In genomic region chr5:66745996-66746681, GRCm38 (mm10) we compare ENCODE assay signal across 8 mouse cellular contexts. TPM values are rescaled to one million over a fixed set of nuclear protein-coding genes. Genes with fewer than 3 reads are reported as not detected.
DNase-seq lines count a peak whose midpoint lies in the region; ATAC-seq and TF ChIP-seq lines count a peak whose summit lies in the region.

No protein-coding gene starts in this region.

- H3K9me3 ChIP-seq in hindbrain, embryonic 14.5 days (ENCODE audit: control insufficient read depth, low read length), result no peaks in the 10 kb centered on the region
- no peaks in the 10 kb centered on the region for H3K9me3 ChIP-seq in midbrain, embryonic 10.5 days (replicated peaks)

- no peaks in the 10 kb centered on the region for H3K36me3 ChIP-seq in hindbrain, embryonic 14.5 days (replicated peaks; ENCODE audit: control insufficient read depth, insufficient read depth)
- H3K36me3 ChIP-seq in midbrain, embryonic 10.5 days, result no peaks in the 10 kb centered on the region
- no peaks in the 10 kb centered on the region for H3K36me3 ChIP-seq in small intestine, adult 2 months (ENCODE audit: control insufficient read depth, insufficient read depth, low read length)

- WGBS in hindbrain, embryonic 14.5 days, result under 1% methylated on average over 42 of the region's 42 CpGs
- under 1% methylated on average over 42 of the region's 42 CpGs for WGBS in midbrain, embryonic 10.5 days
- WGBS in small intestine, adult 2 months, result 2% methylated on average over 42 of the region's 42 CpGs

- peaks cover 27% of the 10 kb centered on the region for H3K4me1 ChIP-seq in hindbrain, embryonic 14.5 days (replicated peaks; ENCODE audit: control insufficient read depth, insufficient read depth, low read length)
- peaks cover 47% of the 10 kb centered on the region for H3K4me1 ChIP-seq in midbrain, embryonic 10.5 days
- peaks cover 3% of the 10 kb centered on the region; the same call in 1 of the 2 replicates for H3K4me1 ChIP-seq in small intestine, adult 2 months (ENCODE audit: control insufficient read depth, insufficient read depth, insufficient read length, low read length)

- intact Hi-C loops in gastrocnemius, adult 2 months (cut with DNase I), result loop anchor here (2.0 to 5.0 kb wide), 3 partner anchors 15 to 201 kb away; no protein-coding TSS in a partner anchor

- H3K27ac ChIP-seq in gastrocnemius, adult 2 months, result peak overlapping the region; percentile 95
- H3K27ac ChIP-seq in hindbrain, embryonic 14.5 days, result peak overlapping the region; percentile 76
- peak overlapping the region; percentile 88 for H3K27ac ChIP-seq in midbrain, embryonic 10.5 days (replicated peaks)
- H3K27ac ChIP-seq in small intestine, adult 2 months (ENCODE audit: insufficient read depth, low read depth, low read length), result no peak overlapping the region

- no peak for TF ChIP-seq POLR2A in small intestine, adult 2 months (IDR thresholded peaks at IDR 0.05; ENCODE audit: low read depth, low read length)

- peak overlapping the region; percentile 72 for H3K4me2 ChIP-seq in hindbrain, embryonic 14.5 days (replicated peaks)

- peak overlapping the region; percentile 74 for H3K9ac ChIP-seq in hindbrain, embryonic 14.5 days

- H3K27me3 ChIP-seq in hindbrain, embryonic 14.5 days (ENCODE audit: control insufficient read depth, insufficient read depth, low read length), result no peaks in the 10 kb centered on the region
- peaks cover 54% of the 10 kb centered on the region for H3K27me3 ChIP-seq in midbrain, embryonic 10.5 days (ENCODE audit: low read depth, poor library complexity, severe bottlenecking)
- peaks cover 5% of the 10 kb centered on the region; the same call in 1 of the 2 replicates for H3K27me3 ChIP-seq in small intestine, adult 2 months (ENCODE audit: control insufficient read depth, insufficient read depth, low read length)

- no peak; the same call in 1 of the 2 replicates for TF ChIP-seq CTCF in gastrocnemius, adult 2 months (IDR thresholded peaks at IDR 0.05)
- TF ChIP-seq CTCF in small intestine, adult 2 months (IDR thresholded peaks at IDR 0.05; ENCODE audit: extremely low read depth, insufficient read length, insufficient replicate concordance, low read depth, low read length), result no peak

- peak overlapping the region; percentile 95 for H3K4me3 ChIP-seq in gastrocnemius, adult 2 months
- peak overlapping the region; percentile 52 for H3K4me3 ChIP-seq in hindbrain, embryonic 14.5 days (replicated peaks; ENCODE audit: low read length)
- peak overlapping the region; percentile 68 for H3K4me3 ChIP-seq in midbrain, embryonic 10.5 days
- H3K4me3 ChIP-seq in small intestine, adult 2 months (ENCODE audit: low read depth, low read length), result peak overlapping the region; percentile 67

- peak; percentile 30 to 41 for DNase-seq in adrenal gland, adult 18-20 months (ENCODE audit: low spot score in 2 of 2)
- peak; percentile 85 to 87 for DNase-seq in cerebellum, postnatal 10 days
- peak; percentile 84 for DNase-seq in gastrocnemius, adult 2 months
- DNase-seq in hindbrain, embryonic 14.5 days (ENCODE audit: low spot score), result peak; percentile 65
- peak; percentile 43 to 63 for DNase-seq in left cerebral cortex, adult 8-10 months (ENCODE audit: low spot score in 2 of 2)
- DNase-seq in midbrain, embryonic 10.5 days (ENCODE audit: low spot score), result peak; percentile 60
- no peak for DNase-seq in spleen, adult 12 weeks (ENCODE audit: low spot score)

- peak; percentile 56 for ATAC-seq in hindbrain, embryonic 14.5 days (ENCODE audit: low FRiP score)

RNA-seq across cellular contexts. Expression of gene Limch1, which starts 0.5 kb away (rescaled TPM):
- 10 to 100 TPM; 53.2 to 69.4 TPM for total RNA-seq in adrenal gland, adult 18-20 months (2021)
- total RNA-seq in gastrocnemius, adult 2 months (2021), result 100 to 1,000 TPM; 106 to 139 TPM
- polyA plus RNA-seq in hindbrain, embryonic 14.5 days (2014; fragmentation: Nextera tagmentation; extraction: Ambion mirVana), result 58.6 and 60.1 TPM in 2 replicates
- 100 to 1,000 TPM; 110 to 123 (median 118) TPM for total RNA-seq in left cerebral cortex, adult 8-10 months (2022)
- 33.2 and 37.2 TPM in 2 replicates for polyA plus RNA-seq in midbrain, embryonic 10.5 days (2016; fragmentation: Nextera tagmentation; extraction: Ambion mirVana)
- polyA plus RNA-seq in small intestine, adult 2 months (2012; rRNA removed), result 1.0 and 1.5 TPM in 2 replicates
